In the genomic region with DNA sequence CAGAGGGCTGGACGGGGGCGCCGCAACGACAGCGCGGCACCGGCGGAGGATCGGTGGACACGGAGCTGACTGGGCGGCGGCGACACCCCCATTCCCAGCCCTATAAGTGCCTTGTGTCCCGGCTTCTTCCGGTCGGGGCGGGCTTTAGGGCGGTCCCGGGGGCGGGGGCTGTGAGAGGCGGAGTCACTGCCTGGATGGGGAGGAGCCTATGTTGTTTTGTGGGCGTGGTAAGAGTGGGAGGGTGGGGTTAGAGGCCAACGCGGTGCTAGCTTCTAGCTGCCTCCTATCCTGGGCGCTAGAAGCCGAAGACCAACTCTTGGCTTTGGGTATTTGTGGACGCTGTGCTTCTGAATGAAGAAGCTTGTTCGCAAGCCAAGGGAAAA, we compare ENCODE assay signal across 8 mouse cellular contexts. TPM values are rescaled to one million over a fixed set of nuclear protein-coding genes. Genes with fewer than 3 reads are reported as not detected.
DNase-seq lines count a peak whose midpoint lies in the region; ATAC-seq lines count a peak whose summit lies in the region.

A gene (minus strand): TSS at position 120 of the 383 bp plus-strand sequence.

- peak within 1 kb of the TSS; percentile 83 for H3K4me2 ChIP-seq in hindbrain, embryonic 15.5 days

- peak; percentile 98 for ATAC-seq in hindbrain, embryonic 15.5 days (ENCODE audit: low FRiP score, low read depth)

- WGBS in hindbrain, embryonic 15.5 days: 2% methylated on average over 27 of the region's 28 CpGs

- no peaks in the 10 kb centered on the region for H3K9me3 ChIP-seq in hindbrain, embryonic 15.5 days

- H3K27me3 ChIP-seq in hindbrain, embryonic 15.5 days: no peaks in the 10 kb centered on the region

- H3K4me1 ChIP-seq in hindbrain, embryonic 15.5 days (replicated peaks): peaks cover 10% of the 10 kb centered on the region

- H3K4me3 ChIP-seq in hindbrain, embryonic 15.5 days: peak within 1 kb of the TSS; percentile 94

- no peaks in the 10 kb centered on the region for H3K36me3 ChIP-seq in hindbrain, embryonic 15.5 days

- peak within 1 kb of the TSS; percentile 82 for H3K27ac ChIP-seq in hindbrain, embryonic 15.5 days (replicated peaks)

- DNase-seq in ZHBTc4 (ENCODE audit: low read depth, low spot score): peak; percentile 94
- DNase-seq in cerebellum, postnatal 4 days (ENCODE audit: low spot score in 2 of 2): peak; percentile 91 to 93
- peak; percentile 97 for DNase-seq in gastrocnemius, adult 18-20 months (ENCODE audit: low spot score)
- peak; percentile 90 for DNase-seq in left cerebral cortex, adult 11 months (ENCODE audit: low spot score)
- peak; percentile 95 for DNase-seq in lung, postnatal 36 days
- peak; percentile 97 for DNase-seq in retina, embryonic 14.5 days (ENCODE audit: low spot score)
- peak; percentile 93 to 97 for DNase-seq in thymus, postnatal 36 days

- H3K9ac ChIP-seq in hindbrain, embryonic 15.5 days: peak within 1 kb of the TSS; percentile 88

RNA-seq across cellular contexts. Expression of the gene that starts here (rescaled TPM):
- total RNA-seq in gastrocnemius, adult 18-20 months (2021): 1 to 10 TPM; 6.6 to 9.1 TPM
- polyA plus RNA-seq in hindbrain, embryonic 15.5 days (2015; fragmentation: Nextera tagmentation; extraction: Ambion mirVana): 4.9 and 5.0 TPM in 2 replicates

Comparison
In these comparisons a context has a peak if more than half of its experiments do, and no peak if none do; other contexts are left out.
1. Peak in every context shown above with its lines: DNase-seq, ATAC-seq, H3K4me3 ChIP-seq and H3K27ac ChIP-seq.